Mouse (Mus musculus): ENCODE results near the gene Ttc3.
"Not testable (repeated sequence)": the region's sequence is repeated elsewhere in the genome, so short reads cannot be mapped to it uniquely, and the experiment has no call there.

Ttc3 gene

DNA sequence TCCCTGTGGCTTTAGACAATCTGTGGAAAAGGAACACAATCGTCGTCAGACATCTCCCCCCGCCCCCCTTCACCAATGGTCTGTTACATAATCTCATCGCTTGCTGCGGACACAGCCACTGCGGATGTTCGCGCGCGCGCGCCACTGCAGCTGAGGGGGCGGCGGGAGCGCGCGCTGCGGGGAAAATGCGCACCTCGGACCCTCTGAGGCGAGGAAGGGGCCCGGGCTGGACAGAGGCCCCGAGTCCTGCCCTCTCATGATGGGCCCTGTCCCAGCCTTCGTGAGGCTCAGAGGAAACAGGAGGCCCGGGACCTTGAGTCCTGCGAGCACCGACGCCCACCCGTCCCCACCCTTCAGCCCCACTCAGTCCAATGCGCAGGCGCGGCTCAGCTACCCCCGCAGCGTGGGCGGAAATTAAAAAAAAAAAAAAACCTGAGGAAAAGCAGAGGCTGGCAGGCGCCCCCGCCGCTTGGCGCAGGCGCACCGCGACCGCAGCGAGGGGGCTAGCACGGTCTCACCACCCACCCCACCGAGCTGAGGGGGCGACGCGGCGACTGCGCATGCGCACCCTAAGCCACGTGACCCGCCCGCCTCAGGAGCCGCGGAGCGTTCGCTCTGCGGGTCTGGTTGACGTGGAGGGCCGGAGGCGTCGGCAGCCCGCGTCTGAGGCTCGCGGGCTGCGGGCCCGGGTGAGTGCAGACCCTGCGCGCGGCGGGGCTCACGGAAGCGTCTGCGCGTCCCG is at the start of gene Ttc3:
Ttc3 (plus strand) TSS at position 446 of the 742 bp plus-strand sequence.
- peak; percentile 89 to 95 for DNase-seq

DNA sequence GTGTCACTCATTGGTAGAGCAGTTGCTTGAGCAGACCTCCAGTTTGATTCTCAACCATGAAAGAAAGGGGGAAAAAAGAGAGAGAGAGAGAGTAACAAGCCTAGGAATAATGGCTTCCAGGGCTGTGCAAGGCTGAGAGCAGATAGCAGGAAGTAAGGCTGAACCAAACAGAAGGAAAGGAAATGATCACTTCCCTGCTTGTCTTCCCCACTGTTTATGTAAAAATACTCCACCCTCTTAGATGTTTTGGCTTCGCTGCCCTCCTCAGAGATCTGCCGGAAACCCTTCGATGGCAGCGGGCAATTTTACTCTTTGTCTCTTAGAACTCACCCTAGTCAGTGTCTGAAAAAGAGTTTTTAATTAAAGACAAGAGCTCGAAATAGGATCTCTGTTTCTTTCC is 46.7 kb upstream of the Ttc3 start:
- no peak for DNase-seq

DNA sequence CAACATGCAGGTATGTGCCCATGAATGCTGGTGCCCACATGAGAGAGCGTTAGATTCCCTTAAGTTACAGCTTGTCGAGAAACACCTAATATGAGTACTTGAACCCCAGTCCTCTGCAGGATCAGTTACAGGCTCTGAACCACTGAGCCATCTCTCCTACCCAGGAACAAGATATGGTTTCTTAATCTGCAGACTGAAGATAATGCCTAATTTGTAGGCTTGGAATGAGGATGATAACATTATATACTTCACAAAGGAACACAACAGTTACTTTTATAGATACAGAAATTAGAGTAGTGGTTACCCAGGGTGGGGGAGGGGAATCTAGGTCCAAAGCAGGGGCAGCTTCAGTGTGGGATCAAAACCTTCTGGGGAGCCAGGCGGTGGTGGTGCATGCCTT is 44.4 kb upstream of the Ttc3 start:
- DNase-seq: no peak

DNA sequence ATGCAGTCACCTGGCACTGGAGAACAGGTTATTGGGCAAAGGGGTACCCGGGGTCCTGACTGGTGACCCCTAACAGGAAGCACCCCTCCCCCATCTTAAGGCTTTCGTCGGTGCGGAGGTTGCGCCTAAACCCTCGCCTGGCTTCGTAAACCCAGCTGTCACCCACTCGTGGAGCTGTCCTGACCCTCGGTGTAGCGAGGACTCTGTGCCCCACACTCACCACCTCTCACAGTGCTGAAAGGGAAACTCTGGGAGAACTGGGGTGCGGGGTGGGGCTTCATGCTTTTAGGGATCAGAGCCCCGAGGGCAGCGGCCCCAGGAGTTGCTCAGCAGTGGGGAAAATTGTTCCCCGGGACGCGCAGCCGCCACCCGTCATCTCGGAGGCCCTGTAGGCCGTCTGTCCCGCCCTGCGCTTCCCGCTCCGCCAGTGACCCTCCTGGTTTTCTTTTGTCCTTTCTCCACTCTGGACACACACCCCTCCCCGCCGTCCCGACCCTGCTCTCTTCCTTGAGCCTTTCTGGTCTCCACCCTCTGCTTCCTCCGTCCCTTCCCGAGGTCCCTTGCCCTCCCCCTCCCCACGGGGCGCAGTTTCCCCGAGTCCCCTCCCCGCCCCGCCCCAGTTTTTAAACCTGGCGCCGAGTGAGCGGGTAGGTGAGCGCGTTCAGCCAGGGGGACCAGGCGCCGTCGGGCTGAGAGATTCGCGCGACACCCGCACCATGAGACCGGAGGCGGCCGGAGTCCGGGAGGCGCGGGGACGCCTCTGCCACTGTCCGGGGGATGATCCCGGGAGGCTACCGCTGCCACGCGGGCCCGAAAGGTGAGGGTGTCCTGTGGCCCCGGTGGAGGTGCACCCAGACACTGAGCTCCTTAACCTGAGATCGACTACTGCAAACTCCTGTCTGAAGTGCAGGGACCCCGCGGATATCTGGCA is 42.4 kb upstream of the Ttc3 start, which contains the start of gene Ripply3:
Ripply3 (plus strand) TSS at position 640 of the 931 bp plus-strand sequence.
- DNase-seq: peak; percentile 80 to 92

DNA sequence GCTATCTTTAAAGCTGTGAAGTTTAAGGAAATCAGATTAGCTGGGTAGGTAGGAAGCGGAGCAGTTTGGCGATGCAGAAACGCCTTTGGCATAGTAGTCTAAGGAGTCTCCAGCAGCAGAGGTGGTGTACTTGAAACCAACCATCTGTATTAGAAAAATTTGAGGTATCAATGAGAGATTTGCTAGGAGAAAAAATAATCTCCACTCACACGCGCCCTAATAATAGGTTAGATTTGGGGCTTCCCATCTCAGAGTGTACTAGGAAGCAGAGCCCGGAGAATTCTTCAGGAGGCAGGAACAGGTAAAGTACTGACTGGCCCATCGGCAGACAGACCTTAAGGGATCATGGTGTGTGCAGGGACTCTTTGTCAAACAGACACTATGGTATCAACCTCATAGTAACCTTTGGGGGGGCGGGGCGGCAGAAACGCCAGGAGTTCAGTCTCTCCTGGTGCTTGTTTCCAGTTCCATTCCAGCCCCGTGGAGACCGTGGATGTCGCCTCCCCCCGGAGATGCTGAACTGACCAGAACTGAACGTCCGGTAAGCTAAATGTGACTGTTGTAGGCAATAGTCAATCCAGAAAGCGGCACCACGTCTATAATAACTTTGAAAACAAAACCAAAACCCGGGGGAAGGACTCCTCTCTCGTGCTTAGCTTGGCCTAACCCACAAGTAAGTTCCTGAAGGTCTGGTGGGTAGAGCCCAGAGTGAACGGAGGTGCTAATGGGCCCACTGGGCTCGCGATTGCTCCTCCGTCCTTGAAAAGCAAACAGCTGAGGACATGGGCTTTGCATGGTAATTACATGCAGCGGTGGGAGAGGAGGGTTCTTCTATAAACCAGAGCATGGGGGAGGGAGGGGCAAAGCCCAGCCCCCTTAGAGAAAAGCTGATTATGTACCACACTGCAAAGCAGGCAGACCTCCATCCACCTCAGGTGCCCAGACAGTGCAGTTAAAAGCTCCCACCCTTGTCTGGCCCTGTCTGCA is 41.2 kb upstream of the Ttc3 start:
- peak; percentile 31 to 46 for DNase-seq

DNA sequence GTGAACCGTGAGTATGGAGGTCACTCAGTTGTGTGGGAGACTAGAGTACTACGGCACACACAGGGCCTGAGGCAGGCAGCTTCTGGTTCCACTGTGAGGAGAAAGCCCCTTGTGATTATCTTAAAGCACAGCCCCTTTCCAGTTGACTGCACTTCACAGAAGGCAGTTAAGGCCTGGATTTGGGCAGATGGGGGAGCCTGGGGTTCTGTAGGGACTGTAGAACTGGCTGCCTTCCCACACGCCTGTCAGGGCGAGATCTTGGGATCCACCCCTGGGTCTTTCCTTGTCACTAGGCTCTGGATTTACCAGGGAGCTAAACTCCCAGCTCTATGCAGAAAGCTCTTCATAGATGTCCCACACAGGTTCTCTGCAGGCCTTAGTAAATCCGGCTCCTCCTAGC is 40.0 kb upstream of the Ttc3 start:
- no peak for DNase-seq

DNA sequence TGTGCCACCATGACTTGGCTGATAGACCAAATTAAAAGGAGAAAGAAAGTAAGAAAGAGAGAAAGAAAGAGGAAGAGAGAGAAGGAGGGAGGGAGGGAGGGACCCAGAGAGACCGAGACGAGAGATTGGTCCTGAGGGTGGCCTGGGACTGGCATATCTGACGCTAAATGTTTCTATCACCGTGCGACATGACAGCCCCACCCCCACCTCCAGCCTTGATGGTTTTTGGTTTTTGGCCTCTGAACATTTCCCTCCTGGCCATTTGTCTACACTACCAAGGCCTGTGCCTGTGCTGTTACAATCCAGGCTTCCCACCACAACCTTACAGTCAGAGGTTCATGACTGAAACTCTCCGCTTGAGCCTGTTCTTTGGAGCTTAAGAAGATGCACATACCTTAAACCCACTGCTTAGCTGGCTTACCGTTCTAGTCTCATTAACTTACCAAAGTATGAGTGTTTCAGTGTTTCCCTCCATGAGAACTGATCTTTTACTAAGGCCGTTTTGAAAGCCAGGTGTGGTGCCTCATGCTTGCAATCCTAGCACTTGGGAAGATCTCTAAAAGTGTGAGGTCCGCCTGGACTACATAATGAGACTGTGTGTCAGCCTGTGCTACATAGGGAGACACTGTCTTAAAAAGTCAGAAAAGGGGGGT is 39.1 kb upstream of the Ttc3 start:
- DNase-seq: no peak

DNA sequence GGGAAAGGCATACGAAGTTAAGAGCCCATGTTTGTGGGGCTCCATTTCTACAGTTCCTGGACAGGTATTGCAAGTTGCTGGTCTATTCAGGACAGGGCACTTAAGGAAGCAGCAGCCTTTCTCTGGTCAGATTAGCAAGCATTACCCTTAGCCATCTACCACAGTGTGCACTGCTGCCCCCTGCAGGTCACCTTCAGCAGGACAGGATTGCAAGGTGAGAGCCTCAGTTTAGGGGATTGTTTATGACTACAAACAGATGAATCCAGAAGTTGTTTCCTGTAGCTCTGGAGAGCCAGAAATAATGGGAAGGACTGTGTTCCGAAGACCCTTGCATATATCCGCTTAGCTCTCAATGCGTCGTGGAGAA is 38.5 kb upstream of the Ttc3 start:
- peak; percentile 71 to 89 for DNase-seq

DNA sequence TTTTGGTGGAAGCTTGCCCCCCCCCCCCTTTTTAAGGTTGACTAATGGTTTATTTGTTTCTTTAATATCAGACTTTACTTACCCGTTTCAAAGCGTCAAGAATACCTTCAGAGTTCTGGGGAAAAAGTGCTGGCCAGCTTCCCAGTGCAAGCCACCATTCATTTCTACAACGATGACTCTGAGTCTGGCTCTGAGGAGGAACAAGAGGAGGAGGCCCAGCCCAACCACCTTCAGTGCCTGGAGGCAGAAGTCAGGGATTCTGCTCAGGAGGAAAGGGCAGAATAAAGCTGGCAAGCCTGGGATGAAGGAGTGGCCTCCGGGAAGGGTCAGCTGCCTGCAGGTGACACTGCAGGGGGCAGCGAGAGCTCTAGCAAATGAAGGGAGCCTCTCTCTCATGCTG is 34.8 kb upstream of the Ttc3 start:
- DNase-seq: no peak

DNA sequence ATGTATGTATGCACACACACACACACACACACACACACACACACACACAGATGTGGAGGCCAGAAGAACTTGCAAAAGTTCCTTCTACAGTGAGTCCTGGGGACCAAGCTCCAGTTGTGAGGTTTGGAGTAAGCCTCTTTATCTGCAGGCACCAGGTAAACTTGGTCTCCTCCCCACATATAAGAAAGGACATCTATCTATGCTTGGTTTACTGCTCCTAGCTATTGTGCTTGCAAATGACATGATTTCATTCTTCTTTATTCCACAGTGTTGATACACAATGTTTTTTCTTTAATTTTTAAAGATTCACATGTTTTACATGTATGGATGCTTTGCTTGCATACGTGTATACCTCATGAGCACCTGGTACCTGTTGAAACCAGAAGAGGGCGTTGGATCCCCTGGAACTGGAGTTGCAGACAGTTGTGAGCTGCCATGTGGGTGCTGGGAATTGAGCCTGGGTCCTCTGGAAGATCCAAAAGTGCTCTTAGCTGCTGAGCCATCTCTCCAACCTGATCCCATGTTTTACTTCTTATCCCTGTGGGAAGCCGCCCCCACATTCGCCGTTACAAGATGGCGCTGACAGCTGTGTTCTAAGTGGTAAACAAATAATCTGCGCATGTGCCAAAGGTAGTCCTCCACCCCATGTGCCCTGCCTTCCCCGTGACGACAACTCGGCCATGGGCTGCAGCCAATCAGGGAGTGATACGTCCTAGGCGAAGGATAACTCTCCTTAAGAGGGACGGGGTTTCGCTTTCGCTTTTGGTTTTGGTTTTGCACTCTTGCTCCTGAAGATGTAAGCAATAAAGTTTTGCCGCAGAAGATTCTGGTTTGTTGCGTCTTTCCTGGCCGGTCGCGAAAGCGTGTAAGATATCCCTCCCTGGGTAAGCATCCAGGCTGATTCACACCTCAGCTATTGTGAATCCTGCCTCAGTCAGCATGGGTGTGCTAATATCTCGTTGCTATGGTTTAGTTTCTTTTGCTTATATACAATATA is 31.0 kb upstream of the Ttc3 start:
- DNase-seq: not testable (repeated sequence)

DNA sequence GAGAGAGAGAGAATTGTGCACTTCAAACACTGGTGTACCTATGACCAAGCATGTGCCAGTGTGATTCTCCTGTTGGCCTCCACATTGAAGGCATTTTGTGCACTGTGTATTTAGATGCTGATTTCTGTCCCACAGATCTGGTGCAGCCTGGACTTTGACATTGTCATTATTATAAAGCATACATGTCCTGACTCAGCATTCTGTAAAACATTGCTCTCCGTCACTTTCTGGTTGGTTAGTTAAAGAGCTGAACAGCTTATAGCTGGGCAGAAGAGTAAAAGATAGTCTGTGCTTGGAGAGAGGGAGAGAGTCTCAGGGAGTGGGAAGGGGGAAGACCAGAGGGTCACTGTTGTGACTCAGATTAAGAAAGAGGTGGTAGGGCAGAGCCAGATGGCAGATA is 24.7 kb upstream of the Ttc3 start:
- no peak for DNase-seq

DNA sequence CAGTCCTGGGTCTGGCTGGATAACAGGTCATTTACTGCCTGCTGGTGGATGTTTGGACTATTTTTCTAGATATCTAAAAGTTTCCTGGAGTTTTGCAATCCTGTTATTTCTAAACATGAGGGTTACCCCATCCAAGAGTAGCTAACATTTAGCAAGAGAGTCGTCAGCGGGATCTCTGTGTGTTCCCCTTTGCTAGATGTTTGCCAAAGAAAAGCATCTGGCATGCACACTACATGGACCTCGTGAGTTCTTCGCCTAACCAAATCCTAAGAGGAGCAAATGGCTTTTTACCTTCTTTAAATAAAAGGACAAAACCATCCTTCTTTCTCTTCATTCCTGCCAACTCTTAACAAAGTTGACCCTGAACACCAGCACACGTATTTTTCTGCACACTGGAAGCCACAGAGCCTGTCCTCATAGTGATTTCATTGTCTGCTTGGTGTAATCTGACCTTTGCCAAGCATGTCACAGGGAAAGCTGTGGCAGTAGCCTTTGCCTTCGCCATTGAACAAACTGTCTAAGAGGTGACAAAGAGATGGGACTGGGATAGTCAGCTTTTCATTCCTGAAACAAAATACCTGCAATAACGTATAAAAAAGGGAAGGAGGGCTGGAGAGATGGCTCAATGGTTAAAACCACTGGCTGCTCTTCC is 23.2 kb upstream of the Ttc3 start:
- DNase-seq: no peak

DNA sequence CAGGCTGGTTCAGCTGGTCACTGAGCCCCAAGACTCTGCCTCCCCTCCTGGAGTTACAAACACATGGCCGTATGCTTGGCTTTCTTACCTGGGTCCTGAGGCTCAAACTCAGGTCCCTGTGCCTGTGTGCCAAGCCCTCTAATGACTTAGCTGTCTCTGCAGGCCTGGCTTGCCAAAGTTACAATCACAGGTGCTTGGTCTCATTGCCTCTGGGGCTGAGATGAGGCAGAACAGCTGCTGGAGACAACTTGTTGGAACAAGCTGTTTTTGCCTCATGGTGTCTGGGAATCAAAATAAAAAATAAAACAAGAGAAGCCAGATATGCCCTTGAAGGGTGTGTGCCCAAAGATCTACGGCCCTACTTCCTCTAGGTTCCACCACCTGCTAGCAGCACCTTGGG is 21.6 kb upstream of the Ttc3 start:
- DNase-seq: no peak

DNA sequence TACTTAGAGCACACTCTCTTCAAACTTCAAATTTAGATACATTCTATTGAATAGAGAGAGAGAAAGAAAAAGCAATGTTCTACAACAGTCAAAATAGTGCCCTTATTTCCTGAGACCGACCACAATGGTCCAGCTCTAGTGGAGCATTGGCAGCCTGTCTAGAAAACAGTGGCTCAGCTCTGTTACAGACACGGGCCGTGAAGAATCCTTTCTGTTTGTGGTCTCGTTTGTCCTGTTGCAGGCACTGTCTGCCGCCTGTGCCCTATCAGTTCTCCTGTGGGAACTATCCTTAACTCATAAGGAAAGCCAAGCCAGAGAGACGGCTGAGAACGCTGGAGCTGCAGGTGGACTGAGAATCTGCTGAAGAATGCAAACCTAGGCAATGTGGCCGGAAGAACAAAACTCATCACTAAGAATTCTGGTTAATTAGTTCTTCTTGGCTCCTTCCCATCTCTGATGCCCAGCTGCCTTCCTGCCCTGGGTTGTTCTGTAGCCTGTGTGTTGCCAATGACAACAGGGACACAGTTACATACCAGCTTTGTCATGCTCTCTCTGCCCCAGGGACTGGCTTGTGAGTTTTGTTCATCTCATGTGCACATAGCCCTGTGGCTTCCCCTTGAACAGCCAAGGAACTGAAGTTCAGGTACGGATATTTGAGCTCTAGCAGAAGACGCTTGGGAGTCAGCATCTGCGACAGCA is 20.7 kb upstream of the Ttc3 start:
- peak; percentile 12 to 46 for DNase-seq

DNA sequence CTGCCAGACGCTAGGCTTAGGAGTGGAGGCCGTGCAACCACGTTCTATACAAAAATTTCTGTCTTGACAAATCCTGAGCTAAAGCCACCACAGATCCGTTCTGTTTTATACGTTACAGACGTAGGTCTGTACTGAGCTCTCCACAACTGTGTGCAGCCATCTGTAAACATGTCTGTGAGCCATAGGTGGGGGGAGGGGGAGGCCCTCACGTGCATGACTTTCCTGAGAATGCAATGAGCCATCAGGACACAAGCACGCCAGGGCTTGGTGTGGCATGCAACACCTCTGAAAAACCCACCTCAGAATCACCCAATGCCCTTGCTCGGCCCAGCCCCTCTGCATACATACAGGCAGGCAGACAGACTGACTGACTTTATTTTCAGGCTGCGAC is 20.1 kb upstream of the Ttc3 start:
- DNase-seq: peak in 1 of 2 experiments; percentile 7

DNA sequence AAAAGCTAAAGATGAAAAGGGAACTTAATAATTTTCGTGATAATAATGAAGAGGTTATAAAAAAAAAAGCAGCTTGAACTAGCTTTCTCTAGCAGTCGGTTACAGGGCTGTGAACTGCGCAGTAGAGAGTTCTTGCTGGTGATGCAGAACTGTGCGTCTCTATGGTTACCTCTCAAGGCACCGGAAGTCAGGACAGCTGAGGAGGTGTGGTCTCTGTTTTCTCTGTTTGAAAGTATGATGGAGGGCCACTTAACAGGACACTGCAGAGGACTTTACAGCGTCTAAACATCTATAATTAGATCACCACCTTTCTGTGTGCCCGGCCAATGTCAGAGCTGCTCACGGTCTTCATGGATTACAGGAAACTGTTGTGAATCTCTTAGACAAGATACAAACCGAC is 16.0 kb upstream of the Ttc3 start:
- no peak for DNase-seq

DNA sequence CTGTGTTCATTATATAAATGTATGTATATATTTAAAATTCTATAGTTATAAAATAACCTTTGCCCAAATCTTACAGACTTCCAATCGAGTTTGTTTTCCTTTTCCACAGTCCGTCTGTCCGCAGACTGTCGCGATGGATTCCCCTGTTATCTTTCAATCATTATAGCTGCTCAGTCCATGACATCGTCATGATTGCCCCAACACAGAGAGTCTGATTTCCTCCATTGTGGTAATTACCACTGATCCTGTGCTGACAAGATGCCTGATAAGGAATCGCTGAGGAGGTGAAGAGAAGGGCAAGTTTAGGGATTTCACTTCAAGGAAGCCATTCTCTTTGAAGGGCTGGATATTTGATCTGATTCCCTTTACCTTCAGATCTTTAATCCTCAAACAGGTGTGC is 14.4 kb upstream of the Ttc3 start:
- no peak for DNase-seq

DNA sequence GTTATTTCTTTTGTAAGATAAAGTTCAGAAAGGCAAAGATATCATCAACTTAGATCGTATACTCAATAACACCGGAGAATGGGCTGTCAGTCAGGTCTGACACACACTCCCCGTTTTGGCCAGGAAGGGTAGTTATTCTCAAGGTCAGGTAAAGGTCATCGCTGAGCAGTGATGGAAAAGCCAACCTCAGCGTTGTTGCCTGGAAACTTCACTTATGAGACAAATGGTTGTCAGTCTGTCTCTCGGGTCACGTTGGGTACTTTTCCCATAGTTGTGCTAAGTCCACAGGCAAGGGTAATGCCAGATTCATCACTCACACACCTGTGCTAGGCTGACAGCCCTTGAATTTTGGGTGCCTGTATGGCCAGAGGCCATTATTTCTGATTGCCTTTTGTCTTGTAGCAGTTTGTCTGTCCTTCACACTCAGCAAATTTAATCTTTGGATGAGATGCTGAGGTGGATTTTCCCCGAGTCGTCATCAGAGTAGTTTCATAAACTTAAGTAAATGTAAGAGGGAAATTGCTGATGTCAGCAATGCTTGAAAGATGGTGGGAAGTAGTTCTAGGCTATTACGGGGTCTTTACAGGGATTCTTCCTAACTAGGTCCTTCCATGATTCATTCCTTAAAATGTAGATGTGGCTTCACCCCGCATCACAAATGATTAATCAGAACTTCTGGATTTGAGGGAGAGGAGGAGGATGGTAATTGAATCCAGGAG is 13.5 kb upstream of the Ttc3 start:
- DNase-seq: no peak

DNA sequence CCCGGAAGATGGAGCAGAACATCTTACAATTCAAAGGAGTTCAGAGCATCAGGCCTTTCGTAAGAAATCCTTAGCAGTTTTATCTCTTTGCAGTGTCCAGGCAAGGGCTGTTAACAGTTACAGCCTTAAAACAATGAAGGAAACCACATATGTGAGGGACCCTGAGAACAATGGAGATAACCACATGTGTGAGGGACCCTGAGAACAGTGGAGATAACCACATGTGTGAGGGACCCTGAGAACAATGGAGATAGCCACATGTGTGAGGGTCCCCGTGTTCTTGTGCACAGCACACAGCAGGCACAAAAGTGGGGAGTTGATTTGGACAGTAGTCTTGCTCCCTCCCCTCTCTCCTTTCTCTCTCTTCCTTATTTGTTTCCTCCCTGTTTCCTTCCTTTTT is 12.3 kb upstream of the Ttc3 start:
- DNase-seq: no peak

All from kidney, postnatal 25 days (tissue).